Mouse (Mus musculus) cortical plate, adult 2 months (tissue): Measurements from ENCODE around the gene Smyd1.

Source experiments
- CTCF ChIP-seq: fragments of 200-500 bp; IDR thresholded peaks from 2 replicates; pipeline ENCODE4 v1.5.1; 2011; ENCODE audit warnings: mild to moderate bottlenecking, control low read depth, low read length; ENCODE audit not compliant: insufficient read depth; ENCODE audit errors: extremely low read depth
- POLR2A ChIP-seq: fragments of 200-500 bp; IDR thresholded peaks from 2 replicates; pipeline ENCODE4 v1.6.1; 2011; ENCODE audit warnings: mild to moderate bottlenecking, low read length, control low read depth; ENCODE audit not compliant: insufficient read depth; ENCODE audit errors: extremely low read depth

DNA sequence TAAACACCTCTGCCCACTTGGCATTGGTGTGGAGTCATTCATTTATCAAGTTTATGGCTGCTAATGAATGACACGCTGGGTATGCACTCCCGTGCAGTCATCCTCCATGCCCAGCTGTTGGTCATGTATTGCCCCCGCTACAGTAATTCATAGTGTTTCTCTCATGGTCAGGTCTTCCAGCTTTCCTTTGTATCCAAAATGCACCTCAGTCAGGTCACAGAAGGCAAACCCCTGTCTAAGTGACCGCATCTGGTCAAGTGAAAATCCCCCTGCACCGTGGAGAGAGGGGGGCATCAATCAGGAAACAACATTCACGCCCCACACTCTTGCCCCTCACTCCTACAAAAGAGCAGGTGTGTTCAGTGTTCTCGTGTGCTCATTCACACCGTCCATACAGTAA lies 117.9 kb downstream of the Smyd1 start:
- TF ChIP-seq POLR2A (no peak), CTCF (no peak)
